Mouse (Mus musculus) CD8-positive naive resting alpha-beta T cell, adult 2 months (primary cell): ENCODE data around the gene Il1rapl2.

Experiments
- DNase-seq, 2 experiments: peaks; one replicate each; pipeline ENCODE4 v3.0.0; 2022; ENCODE audit warnings: low read depth in 2 of 2, low spot score in 2 of 2

The Il1rapl2 gene

DNA sequence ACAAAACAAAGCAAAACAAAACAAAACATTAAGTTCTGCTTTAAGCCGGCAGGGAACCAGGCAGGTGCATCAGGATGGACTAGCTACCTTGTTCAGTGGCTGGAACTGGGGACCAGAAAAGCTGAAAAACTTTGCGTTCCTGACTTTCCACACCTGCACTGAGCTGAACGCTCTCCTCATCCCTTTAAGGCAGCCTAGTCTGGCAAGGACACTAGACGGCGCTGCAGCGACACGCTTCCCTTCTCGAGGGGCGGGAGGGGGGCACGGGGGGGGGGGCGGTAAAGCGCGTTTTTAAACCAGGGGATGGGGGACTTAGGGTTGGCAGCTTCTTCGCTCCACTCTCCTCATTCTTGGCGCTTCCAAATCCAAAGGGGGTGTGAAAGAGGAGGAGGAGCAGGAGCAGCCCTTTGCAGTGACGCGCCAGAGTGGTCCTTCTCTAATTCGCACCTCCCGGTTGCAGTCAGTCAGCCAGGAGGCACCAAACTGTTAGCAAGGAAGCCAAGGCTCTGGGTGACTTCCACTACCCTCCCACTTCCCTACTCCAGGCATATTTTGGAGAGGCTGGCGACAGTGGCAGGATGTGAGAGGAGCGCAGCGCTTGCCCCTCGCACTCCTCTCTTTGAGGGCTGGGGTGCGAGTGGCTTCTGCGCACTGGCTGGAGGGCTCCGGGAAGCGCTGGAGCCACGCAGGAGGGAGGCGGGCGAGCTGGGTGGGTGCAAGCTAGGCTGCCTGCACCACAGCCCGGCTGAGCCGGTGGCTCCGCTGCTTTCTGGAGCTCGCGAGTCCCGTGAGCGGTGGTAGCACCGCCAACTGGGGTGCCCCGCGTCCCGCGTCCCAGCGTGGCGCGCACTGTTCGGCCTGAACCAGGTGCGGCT lies at the start of gene Il1rapl2:
TSS of gene Il1rapl2 (plus strand) at position 288 of the 875 bp plus-strand sequence.
- no peak for DNase-seq

DNA sequence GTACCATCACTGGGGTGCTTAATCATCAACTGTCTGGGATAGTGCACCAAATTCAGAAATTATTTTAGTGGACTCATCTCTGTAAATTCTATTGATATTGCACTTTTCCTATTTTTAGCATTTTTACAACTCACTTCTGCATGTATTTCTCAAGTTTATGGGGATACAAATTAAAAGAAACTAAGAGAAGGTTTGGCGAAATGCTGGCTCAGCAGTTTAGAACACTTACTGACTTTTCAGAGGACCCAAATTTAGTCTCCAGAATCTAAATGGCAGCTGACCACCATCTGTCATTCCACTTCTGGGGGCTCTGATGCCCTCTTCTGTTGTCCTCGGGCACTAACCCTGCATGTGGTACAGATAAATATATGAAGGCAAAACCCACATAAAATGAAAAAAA lies 22.1 kb upstream of the Il1rapl2 start:
- DNase-seq: no peak

DNA sequence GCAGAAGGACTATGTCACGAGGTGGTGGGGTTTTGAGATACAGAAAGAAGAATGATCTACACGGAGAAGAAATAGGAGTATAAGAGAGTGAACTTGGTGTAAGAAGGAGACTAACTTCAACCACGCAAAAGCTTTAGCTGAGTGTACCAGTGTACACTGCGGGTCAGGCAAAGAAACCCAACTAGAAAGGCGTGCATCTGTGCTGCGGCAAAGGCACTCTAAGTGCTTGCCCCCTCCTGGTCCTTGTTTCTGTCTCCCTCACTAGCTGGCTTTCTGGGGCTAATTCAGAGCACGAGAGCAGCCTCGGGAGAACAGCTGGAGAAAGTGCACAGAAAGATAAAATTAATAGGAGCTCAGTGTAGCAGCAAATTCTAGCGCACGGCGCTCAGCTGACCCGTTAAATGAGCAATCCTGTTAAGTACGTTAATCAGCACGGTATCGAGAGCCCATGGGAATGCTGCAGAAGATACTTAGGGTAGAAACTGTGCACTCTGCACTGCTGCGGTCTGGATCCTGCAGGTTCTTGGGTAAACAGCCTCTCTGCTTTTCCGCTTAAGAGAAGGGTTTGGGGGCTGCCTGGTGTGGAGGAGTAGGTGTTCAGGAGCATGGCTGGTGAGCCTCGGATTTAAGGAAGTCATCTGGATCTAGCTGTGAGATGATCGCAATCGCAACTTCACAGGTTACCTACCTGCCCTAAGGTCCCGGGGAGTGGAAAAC lies 778 bp upstream of the Il1rapl2 start:
- no peak for DNase-seq

DNA sequence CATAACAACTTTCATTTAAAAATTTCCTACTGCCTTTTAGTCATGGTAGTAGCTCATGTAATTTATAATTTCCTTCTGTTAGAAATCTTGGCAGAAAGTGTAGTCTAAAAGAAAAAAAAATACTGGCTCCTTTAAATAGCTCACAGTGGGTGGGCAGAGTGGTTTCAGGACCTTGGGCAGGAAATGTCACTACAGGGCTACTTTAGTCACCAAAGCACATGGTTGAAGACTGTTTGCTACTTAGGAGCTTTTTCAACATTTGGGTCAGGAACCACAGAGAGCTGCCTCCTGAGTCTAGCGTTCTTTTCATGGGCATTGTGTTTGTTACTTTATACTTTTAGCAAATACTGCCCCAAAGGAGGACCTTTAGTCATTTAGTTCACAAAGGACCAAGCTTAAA lies 12.2 kb downstream of the Il1rapl2 start:
- no peak for DNase-seq

DNA sequence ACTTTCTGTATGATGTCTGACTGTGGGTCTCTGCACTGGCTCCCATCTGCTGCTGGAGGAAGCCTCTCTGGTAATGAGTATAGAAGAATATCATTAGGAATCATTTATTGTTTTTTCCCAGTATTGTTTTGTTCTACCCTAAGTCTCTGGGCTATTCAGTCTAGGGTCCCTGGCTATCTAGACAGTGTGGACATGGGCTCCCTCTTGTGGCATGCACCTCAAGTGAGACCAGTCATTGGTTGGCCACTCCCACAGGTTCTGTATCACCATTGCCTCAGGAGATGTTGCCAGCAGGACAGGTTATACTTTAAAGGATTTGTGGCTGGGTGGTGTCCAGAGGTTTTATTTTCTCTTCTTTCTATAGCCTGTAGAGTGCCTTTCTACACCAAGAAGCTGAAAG lies 50.3 kb downstream of the Il1rapl2 start:
- no peak for DNase-seq

DNA sequence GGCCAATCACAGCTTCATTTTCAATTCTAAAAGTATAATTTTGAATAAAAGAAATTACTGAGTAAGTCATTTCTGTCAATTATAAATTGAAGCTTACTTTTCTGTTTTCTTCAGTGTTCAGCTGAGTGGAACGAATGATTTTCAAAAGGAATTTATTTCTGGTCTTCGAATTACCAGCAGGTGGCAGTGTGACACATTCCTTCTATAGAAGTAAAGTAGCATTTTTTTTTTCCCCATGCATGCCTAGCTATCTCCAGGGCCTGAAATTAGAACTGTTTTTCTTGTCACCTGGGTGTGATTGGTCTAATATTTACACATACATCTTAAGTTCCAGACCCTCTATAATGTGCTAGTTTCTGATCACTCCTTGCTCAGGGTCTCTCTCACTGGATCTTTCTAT lies 96.6 kb downstream of the Il1rapl2 start:
- no peak for DNase-seq

DNA sequence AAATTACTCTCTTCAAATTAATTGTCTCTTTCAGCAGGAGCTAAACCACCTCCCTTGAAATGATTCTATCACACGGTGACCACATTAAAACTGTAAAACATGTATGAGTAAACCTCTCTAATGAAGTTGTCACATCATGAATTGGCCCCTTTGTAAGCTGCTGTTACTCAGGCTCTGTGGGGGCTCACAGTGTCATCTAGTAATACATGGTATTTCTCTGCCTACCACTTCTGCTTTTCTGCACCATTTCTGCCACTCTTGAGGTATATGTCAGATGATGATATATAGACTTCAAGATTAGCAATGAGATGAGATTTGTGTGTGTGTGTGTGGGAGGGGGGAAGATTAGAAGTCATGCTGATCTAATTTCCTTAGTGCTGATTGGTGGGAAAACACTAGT lies 117.6 kb downstream of the Il1rapl2 start:
- DNase-seq: no peak

DNA sequence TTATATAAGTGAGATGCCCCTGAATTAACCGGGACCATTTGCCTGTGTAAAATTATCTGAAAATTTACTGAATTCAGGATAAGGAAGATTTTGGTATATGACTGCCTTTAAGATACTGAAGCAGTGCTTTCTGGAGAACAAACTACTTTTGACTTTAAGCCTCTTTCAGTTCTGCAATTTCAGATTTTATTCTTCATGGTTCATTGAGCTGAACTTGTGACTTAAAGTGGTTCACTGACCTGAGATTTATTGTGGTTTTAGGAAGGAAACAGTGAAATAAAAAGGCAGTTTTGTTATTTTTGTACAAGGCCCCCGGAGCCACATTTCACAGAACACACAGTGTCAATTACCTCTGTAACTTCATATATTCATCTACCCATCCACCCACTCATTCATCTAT lies 129.6 kb downstream of the Il1rapl2 start:
- no peak for DNase-seq

DNA sequence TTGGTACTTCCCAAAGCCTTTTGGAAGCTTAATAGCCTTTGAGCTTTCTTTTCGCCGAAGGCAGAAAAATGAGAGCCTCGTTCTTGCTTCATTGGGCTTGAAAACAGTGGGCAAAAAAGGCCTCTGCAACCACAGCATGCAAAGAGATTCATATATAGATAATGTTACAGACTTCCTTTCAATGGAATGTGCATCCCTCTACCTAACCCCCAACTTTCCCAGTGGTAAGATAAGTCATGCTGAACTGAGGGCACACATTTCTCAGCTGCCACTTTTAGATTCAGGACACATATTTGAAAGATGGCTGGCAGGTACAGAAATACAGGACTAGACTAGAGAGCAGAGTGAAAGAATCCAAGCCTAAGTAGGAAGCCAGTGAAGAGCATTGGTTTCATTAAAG lies 185.1 kb downstream of the Il1rapl2 start:
- DNase-seq: no peak

DNA sequence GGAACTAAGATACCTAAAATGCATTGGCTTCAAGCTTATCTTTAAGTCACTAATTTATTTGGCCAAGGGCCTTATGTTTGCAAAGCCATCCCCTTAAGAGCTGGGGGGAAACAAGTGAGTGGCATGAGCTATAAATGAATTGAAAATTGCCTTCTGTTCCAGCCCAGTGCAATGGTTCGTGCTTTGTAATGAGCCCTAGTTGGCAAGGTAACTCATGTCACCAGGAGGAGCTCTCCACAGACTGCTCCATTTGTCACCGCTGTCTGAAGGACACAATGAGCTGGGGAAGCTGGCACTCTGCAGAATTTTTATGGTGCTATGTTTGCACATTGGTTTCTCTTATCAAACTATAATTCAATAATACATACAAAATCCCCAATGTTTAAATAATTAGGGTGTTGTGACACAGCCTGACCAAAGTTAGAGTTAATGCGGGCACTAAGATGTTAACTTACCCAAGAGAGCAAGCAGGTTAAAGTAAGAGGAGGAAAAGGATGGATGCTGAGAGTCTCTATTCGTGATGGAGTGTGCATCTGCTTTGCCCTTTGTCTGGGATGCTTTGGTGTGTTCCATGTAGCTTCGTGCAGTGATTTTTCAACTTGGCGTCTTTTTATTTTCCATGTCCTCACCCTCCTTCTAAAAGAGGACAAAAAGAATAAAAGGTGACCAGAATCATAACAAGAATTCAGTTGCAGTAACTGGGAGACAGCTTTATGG lies 235.2 kb downstream of the Il1rapl2 start:
- DNase-seq: no peak

DNA sequence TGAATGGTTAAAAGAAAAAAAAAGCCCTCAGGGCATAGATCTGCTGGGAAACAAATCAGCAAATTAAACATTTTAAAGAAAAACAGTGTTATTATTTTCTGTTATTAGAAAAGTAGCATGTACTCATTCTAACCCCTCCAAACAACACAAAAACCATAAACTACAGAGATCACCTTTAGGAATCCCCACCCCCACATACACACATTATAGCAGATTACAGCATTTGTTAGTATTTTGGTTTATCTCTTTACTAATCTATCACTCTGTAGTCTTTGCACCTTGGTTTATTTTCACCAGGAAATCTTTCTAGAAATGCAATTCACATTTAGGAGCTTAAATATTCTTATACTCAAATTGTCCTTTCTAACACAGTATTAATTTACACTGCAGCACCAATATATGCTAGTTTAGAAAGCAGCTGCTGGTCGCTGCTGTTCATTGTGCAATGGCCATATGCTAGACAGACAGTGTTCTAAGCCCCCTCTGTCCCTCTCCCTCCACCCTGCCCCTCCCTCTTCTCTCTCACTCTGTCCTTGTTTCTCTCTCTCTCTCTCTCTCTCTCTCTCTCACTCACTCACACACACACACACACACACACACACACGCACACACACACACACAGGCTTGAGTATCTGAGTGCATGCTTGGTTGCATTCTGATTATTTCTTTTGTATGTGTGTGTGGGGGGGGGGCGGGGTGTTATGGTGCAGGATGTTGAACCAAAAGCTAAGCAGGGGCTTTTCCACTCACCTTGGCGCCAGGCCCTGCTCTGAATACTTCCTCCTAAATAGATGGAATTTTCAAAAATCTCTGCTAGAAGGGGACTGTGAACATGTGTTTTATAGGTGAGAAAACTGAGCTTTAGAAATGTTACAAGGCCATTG lies 236.1 kb downstream of the Il1rapl2 start:
- no peak for DNase-seq

DNA sequence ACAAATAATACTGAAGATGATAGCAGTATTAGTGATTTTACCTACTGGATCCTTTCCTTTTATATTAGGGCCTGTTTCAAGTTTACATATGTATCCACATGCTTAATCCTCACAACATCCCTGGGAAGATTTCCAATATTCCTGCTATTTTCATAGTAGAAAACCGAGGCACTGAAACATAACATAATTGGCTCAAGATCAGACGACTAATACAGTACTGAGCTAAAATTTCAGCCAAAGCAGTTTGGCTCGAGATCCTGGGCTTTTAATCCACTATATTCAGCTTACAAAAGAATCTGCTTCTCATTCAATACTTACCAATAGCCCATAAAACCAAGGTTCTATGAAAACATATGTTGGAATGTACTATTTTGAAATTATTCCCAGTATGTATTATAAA lies 239.1 kb downstream of the Il1rapl2 start:
- DNase-seq: no peak

DNA sequence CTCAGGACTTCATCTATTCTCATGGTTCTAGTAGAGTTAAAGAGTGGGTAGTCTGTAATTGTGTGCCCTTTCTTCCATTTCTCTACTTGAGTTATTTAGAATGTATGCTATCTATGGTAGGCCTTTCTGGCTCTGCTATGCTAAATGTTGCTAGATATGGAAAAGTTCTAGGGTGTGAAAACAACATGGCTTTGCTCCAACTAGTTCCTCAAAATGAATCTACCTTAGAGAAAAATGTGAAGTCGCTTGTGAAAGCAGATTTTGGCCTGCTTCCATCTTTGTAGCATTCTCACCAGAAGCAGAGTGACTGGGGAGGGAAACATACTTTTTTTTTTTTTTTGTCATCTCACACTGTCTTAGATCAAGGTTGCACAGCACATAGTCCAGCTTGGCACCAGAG lies 241.7 kb downstream of the Il1rapl2 start:
- no peak for DNase-seq

DNA sequence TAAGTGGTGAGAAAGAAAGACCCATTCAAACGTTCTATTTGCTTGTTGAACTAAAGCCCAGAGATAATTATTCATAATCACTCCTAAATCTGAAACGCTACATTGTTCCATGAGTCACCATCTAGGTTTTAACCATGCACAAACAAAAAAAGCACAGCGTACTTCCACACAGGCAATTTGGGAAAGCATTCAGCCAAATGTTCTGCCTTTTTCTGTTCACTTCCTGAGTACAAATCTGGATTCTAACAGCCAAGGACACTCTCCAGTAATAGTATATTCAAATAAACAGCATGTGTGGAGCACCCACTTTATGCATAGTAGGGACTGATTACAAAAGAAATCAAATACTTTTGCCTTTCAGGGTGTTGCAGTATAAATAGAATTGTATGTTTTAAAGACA lies 278.5 kb downstream of the Il1rapl2 start:
- no peak for DNase-seq

DNA sequence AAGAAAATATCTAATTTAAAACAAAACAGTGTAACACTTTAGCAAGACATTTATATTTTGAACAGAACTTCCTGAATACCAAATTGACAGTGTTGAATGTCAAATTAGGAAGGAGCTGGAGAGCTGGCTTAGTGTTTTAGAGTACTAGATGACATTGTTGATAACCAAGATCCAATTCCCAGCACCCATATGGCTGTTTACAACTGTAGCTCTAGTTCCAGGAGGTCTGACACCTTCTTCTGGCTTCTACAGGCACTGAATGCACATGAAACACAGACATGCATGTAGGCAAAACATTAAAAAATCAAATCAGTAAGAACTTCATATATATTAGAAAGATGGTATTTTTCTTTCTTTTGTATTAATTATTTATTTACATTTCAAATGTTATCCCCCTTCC lies 353.1 kb downstream of the Il1rapl2 start:
- no peak for DNase-seq

DNA sequence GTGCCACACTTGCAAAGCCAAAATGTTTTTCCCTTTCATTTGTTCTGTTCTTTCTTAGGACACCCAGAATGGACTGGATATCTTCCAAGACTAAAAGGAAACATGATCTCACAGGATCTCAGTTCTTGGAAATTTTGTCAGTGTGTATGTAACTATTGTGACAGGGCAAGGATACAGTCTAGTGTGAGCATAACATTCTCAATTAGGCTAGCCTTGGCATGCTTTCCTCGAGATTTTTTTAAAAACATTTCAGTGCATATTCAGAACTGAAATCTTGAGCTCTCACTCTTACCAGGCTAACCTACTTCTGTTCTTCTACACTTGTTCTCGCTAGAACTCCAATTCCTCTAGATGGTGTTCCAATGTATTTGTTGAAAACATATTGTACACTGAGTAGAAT lies 356.4 kb downstream of the Il1rapl2 start:
- no peak for DNase-seq

DNA sequence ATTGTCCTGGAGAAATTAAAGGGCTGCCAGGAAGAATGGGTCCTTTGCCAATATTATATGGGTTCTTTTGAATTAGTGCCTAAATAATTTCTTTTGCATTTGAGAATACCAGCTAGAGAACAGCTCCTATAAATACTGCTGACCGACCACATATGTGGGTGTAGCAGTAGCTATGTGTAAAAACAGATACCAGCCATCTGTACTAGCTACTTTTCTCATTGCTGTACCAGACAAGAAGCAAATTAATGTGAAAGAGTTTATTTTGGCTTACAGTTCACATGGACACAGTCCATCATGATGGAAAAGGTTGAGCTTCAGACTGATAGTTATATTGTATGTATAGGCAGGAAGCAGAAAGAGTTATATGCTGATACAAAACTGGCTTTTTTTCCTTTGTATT lies 377.3 kb downstream of the Il1rapl2 start:
- no peak for DNase-seq

DNA sequence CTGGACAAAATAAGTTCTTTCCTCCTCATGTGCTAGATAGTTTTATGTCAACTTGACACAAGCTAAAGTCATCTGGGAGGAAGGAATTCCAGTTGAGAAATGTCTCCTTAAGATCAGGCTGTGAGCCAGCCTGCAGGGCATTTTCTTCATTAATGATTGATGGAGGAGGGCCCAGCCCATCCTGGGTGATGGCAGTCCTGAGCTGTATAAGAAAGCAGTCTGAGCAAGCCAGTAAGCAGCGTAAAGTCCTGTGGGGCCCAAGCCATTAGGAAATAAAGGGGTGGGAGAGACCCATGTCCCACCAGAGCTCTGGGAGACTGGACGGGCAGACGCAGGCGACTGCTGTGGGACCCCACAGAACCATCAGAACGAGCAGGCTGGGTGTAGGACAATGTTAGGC lies 400.9 kb downstream of the Il1rapl2 start:
- DNase-seq: no peak

DNA sequence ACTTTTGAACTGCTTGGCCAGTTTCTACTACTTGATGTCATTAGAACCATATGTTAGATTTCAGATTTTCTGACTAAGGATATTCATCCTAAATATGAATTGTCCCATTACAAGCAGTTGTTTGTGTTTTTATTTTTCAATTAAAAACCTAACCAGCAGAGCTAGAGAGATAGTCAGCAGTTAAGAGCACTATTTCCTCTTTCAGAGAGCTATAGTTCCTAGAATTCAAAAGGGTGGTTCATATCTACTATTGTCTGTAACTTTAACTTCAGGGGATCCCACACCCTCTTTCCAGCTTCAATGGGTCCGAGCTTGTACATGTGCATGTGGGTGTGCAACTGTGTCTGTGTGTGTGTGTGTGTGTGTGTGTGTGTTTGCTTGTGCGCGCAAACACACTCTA lies 472.7 kb downstream of the Il1rapl2 start:
- DNase-seq: no peak

DNA sequence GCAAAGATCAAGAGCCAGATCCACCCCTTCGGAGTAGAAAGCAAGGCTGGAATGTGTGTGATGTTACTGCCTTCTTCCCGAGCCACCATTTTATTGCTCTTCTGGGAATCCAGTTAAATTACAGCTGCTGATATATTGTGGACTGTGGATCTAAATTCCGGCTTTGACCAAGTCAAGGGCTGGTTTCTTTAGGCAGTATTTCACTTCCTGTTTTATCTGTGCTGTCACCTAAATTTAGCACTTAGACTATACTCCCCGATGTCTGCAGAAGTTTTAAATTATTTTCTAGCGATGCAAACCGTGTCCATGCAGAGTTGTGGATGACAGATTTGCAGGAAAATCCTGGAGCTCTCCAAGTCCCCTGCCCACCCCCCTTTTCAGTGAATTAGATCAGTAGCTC lies 533.5 kb downstream of the Il1rapl2 start:
- no peak for DNase-seq

DNA sequence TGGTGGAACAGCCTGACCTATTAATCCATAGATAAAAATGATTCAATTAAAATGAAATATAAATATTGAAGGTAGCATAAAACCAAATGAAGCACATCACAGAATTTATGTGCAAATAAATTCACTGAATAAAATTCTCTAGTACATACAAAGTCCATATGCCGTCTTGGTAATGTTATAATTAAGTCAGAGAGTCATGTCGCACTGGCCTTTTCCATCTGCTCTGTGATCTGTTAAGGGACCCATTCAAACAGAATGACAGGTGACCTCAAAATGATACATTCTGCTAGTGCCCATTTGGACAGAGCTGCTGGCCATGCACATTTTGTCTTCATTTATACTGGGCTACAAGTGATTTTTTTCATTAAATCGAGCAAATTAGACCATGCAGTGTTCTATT lies 534.3 kb downstream of the Il1rapl2 start:
- no peak for DNase-seq
